Mouse (Mus musculus): ENCODE measurements at regions not wholly inside any gene's neighbourhood (a gene's known extent, or its start where the extent isn't known, plus 50 kb on each side); places are given as distances from the start of the nearest gene placed in this dataset.
A peak's percentile ranks its signal among the peaks of the same experiment; 100 is the strongest.
"Not testable (repeated sequence)": the region's sequence is repeated elsewhere in the genome, so short reads cannot be mapped to it uniquely, and the experiment has no call there.

DNA sequence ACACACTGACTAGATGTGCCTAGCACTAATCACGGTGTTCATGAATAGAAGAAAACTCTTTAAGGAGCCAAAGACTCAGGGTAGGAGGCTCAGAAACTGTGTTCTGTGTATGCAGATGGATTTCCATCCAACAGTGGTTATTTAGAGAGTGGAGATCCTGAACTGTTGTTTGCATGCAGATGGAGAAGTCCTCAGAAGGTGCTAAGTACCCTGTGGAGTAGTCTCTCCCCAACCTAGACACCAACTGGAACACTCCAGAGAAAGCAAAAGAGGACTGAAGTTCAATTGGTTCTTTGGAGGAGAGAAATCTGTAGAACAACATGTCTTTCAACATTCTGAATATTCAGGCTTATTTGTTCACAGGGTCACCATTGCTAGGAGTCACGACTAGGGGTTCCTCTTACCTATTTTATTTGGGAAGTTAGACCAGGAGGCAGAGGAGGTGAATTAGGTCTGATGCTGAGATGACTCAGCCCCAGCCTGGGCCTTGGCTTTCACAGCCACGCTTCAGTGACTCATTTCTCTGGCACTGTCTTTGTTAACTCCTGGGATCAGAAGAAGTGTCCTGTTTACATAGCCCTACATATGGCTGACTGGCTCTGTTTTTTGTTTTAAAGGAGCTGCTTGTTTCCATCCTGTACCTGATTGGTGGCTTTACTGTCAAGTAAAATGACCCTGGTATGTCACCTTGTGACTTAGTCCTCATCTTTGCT is 742.0 kb downstream of the Kcna4 start:
- DNase-seq (ENCODE audit: low read depth) = peak; percentile 49

GRCm38 (mm10) chr2:108033328-108034182 is 743.1 kb downstream of the Kcna4 start:
- no peak for DNase-seq (ENCODE audit: low read depth)

DNA sequence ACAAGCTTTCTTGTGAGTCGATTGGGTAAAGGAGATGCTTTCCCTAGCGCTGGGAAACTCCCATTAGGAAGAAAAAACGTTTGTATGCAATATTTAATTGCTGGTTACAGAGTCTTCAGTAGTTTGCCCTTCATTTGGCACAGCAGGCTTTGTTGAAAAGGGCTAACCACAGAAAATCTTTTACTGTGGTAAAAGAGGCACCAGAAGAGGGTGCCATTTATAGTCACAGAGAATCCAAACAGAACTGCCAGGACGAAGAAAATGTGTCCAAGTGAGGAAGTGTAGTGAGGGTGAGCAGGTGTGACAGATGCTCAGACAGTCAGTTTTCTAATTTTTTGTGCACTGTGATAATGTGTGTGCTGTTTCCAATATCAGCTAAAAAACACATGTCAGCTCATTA is 744.4 kb downstream of the Kcna4 start:
- no peak for DNase-seq (ENCODE audit: low read depth)

DNA sequence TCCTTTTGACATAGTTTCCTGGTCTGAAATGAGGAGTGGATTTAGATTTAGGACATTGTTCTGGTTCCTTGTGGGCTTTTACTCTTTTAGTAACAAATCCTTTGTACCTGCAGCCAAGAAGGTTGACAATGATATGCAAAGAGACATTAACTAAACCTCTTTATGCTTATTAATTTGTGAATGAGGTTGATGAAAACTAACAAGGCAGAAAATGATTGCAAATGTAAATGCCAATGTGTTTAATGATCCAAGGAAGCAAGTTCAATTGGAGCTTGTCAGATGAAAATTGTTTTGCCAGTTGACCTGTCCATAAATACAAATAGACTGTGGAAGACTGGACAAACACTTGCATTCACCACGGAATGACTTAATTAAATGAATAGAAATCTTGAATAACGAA is 751.6 kb downstream of the Kcna4 start:
- no peak for DNase-seq (ENCODE audit: low read depth)

DNA sequence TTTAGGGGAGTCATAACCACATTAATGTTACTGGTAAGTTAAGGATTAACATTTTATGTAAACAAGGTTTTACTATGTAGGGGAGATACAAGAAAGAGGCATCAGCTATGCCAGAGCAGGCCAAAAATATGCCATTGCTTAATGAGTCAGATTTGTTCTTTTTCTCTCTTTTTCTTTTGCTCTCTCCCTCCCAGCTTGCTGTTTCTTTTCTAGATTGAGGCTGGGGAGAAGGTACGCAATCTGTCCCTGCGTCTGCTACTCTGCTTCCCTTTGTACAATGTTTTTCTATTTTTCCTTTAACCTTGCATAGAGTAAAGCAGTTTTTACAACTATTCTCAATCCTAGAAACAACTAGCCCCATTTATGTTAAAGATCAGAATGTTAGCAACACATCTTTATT is 754.4 kb downstream of the Kcna4 start:
- DNase-seq (ENCODE audit: low read depth) = no peak

GRCm38 (mm10) chr2:108045997-108046396 is 755.6 kb downstream of the Kcna4 start:
- no peak for DNase-seq (ENCODE audit: low read depth)

GRCm38 (mm10) chr2:108062751-108063150 is 772.3 kb downstream of the Kcna4 start:
- DNase-seq (ENCODE audit: low read depth) = not testable (repeated sequence)

DNA sequence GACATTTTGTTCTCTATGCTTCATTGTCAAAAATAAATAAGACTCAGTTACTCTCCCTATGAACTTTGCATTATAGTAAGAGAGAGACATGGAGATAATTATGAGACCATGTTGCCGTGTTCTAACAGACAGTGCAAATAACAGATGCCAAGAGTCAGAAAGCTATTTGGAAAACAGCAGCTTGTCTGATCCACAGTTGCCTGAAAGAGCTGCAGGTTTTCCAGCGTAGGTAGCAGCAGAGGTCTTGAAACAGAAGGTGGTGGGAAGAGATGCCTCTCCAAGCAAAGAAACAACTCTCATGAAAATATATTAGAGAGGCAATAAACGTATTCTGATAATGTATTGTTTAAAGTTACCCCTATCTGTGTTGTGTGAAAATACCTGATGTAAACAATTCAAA is 793.5 kb downstream of the Kcna4 start:
- DNase-seq (ENCODE audit: low read depth) = no peak

GRCm38 (mm10) chr2:108090266-108090665 is 799.8 kb downstream of the Kcna4 start:
- DNase-seq (ENCODE audit: low read depth) = no peak

- DNase-seq (ENCODE audit: low read depth) = no peak
Observed at GRCm38 (mm10) chr2:108097026-108097425, 806.6 kb downstream of the Kcna4 start.

DNA sequence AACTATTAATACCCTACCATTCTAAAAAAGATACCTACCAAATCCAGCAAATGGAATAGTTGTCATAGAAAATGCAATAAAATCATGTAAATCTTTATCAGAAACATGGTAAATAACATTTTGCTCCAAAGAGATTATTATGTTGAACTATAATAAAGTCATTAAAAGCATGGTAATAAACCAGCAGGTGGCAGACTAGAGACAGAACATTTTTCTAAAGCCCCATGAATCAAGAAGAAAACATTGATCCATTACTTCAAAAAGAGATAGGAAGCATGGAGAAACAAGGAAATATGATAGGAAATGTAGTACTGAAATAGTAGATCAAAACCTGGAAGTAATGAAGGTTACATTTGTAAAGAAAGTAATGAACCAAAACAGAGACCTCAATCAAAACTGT is 819.7 kb downstream of the Kcna4 start:
- peak; percentile 2 for DNase-seq (ENCODE audit: low read depth)

DNA sequence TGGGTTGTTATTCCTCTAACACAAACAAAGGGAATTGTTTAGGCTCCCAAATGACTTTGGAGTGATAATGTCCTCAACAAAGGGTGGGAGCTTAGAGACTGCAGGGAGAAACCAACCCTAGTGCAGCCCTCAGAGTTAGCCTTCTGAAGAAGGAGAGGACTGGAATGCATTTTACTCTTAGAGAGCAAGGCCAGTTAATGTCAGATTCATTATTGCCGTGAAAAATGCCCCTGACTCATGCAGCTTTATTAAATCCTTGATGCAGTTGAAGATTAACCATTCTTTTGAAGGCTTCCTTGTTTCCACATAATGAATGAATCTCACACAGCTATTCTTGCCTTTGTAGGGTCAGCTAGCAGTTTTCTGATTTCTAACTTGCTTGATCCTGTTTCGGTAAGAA is 855.3 kb downstream of the Kcna4 start:
- no peak for DNase-seq (ENCODE audit: low read depth)

DNA sequence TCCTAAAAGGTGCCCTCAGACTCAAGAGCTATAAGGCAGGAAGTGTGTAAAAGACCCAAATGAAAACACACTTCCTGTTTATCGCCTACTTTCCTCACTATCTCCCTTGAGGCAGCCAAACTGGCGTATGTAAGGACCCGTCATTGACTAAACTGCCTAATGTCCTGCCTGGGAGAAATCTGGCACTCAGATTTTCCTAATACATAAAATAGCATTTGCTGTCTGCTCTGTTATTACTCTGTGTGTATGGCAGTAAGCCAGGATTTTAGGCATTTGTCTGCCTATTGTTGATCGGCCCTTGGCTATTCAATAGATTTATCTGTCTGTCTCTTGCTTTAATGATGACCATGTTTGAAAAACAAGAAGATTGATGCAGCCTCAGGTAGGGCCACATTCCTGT is 857.8 kb downstream of the Kcna4 start:
- no peak for DNase-seq (ENCODE audit: low read depth)

DNA sequence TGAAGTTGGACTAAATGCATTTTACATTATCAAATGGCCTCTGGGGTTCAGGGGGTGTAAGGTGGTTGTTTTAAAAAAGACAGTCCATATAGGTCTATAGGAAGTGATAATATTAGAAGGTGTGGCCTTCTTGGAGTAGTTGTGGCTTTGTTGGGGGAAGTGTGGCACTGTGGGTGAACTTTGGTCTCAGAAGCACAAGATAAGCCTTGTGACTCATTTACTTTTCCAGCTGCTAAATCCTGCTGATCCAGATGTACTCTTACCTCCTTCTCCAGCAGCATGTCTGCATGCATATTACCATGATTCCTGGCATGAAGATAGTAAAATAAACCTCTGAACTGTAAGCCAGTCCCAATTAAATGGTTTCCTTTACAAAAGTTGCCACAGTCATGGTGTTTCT is 865.8 kb downstream of the Kcna4 start:
- DNase-seq (ENCODE audit: low read depth) = no peak

GRCm38 (mm10) chr2:108157731-108158130 is 867.3 kb downstream of the Kcna4 start:
- no peak for DNase-seq (ENCODE audit: low read depth)

GRCm38 (mm10) chr2:108158311-108158710 is 867.9 kb downstream of the Kcna4 start:
- DNase-seq (ENCODE audit: low read depth) = no peak

GRCm38 (mm10) chr2:108160865-108161264 is 870.4 kb downstream of the Kcna4 start:
- DNase-seq (ENCODE audit: low read depth) = peak; percentile 8

GRCm38 (mm10) chr2:108165085-108165484 is 874.6 kb downstream of the Kcna4 start:
- DNase-seq (ENCODE audit: low read depth) = no peak

Data from fibroblast of lung, adult 2 months (primary cell).